Mouse (Mus musculus) megakaryocyte, embryonic 14.5 days (primary cell): ENCODE measurements at regions not wholly inside any gene's neighbourhood (a gene's known extent, or its start where the extent isn't known, plus 50 kb on each side); places are given as distances from the start of the nearest gene placed in this dataset.

Experiments
- FLI1 ChIP-seq: IDR thresholded peaks from 2 replicates; pipeline ENCODE4 v1.6.1; 2012; ENCODE audit warnings: low read length, inconsistent platforms, mixed read lengths
- GATA1 ChIP-seq: IDR thresholded peaks from 3 replicates; pipeline ENCODE4 v1.6.1; 2012; ENCODE audit warnings: mixed read lengths, low read length, inconsistent platforms, borderline replicate concordance

DNA sequence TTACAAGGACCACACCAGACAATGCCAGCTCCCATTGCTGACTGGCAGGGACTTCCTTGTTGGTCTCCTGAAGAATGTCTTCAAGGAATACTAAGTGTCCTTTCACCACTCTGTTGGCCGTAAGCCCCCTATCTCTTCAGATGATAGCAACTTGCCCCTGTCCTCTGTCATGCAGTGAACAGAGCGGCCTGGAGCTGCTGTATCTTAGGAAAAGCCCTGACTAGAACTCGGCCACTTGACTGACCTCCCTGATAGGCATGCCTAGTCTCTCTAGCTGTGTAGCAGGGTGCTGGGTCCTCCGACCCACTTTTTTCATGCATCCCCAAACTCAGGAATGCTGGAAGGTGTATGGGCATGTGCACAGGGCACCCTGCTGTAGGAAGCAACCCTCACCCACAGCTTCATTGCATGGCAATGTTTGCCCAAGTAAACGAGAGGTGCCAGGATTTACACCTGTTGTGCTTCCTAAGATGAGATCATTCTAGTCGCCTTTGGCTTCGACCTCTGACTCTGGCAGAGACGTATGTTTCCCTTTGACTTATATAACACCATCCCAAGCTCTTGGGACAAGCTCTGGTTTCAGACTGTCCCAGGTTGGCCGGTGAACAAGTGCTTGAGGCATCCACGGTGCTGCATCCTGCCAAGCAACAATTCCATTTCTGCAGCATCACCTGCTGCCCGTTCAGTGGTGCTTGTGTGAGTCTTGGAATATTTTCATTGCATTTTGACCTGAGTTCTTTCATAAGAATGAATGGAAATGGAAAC is 145.1 kb downstream of the Zfp36l1 start:
- TF ChIP-seq GATA1 (no peak), FLI1 (no peak)
